Mouse (Mus musculus): ENCODE data around the gene Furin. TPM values are rescaled to one million over a fixed set of nuclear protein-coding genes. Genes with fewer than 3 reads are reported as not detected.
A peak's percentile ranks its signal among the peaks of the same experiment; 100 is the strongest.

Gene Furin
- total RNA-seq, 2 experiments from 2014 or later = 119 to 139 TPM

DNA sequence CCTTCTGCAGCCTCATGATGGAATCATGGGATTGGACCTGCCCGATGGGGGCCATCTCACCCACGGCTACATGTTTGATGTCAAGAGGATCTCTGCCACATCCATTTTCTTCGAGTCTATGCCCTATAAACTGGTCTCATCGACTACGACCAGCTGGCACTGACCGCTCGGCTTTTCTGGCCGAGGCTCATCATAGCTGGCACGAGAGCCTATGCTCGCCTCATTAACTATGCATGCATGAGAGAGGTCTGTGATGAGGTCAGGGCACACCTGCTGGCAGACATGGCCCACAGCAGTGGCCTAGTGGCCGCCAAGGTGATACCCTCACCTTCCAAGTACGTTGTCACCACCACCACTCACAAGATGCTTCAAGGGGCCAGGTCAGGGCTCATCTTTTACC is 24.4 kb upstream of the Furin start:
- intact Hi-C loops (cut with DNase I) = no loop called here
- DNase-seq = no peak

DNA sequence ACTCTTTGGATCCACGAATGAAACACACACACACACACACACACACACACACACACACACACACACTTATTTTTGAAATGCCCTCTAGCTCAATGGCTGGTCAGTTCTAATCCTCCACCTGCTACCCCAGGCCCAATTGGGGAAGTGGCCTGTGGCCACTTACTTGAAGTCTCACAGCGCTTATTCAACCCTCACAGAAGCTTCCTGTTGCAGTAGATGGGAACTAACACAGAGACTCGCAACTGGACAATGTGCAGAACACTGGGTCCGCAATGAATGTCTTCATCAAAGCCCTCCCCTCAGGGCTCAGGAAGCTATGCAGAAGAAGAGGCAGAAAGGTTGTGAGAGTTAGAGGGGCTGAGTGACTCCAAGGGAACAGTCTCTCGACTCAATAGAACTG is 22.5 kb upstream of the Furin start:
- intact Hi-C loops (cut with DNase I) = no loop called here
- no peak for DNase-seq

DNA sequence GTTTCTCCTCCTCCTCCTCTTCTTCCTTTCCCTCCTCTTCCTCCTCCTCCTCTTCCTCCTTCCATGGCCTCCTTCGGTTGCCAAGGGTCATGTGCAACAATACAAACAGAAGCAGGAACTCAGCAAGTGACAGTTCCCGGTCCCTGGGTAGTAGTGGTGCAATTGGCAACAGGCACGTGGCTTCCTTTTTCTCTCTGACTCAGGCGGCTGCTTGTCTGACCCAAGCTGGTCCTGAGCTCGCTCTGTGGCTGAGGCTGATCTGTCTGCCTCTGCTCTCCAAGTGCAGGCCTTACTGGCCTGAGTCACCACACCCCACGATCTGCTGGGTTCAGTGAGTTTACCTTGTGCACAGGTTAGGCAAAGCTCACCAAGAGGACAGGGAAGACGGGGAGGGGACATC is 21.1 kb upstream of the Furin start:
- intact Hi-C loops (cut with DNase I) = no loop called here
- DNase-seq = peak in 1 of 2 experiments; percentile 29

DNA sequence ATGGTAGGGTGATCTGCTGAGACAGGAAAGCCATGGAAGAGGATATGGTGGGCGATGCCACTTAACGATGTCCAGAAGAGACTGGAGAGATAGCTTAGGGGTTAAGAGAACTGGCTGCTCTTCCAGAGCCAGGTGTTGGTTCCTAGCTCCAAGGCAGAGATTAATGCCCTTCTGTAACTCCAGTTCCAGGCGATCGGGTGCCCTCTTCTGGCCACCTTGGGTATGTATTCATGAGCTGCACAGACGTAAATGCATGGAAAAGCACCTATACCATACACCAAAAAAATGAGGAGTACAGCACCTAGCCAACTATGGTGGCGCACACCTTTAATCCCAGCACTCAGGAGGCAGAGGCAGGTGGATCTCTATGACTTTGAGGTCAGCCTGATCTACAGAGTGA is 19.5 kb upstream of the Furin start:
- intact Hi-C loops (cut with DNase I) = no loop called here

DNA sequence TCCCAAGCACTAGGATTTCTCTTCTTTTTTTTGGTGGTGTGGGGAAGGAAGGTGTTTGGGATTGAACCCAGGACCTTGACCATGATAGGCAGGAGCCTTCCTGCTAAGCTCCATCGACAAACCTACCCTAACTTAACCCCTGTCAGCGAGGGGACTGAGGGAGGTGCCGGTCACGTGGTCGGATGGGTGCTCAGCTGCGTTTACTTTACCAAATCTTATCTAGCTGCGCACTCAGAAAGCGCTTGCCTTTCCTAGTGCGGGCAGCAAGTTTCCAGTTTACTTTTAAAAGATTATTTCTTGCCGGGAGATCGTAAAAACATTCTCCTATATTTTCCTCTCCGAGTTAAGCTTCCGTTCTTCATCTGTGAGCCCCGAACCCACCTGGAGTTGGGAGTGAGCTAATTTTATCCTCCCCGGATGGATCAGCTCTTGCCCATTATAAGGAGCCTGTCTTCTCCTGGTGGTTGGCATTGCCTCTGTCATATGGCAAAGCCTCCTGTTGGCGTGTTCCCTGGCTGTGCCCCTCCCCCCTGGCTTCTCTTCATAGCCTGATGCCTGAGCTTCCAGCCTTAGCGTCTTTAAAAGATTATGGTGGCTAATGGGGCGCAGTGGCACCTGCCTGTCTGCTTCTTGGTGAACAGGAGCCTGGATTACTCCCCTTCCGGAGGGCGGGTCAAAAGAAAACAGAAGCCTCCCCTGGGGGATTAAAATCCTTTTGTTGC is 17.7 kb upstream of the Furin start:
- DNase-seq = peak; percentile 66 to 67
- intact Hi-C loops (cut with DNase I) = no loop called here

More for the DNA sequence above, 19.5 kb upstream of the Furin start:
- DNase-seq = no peak

DNA sequence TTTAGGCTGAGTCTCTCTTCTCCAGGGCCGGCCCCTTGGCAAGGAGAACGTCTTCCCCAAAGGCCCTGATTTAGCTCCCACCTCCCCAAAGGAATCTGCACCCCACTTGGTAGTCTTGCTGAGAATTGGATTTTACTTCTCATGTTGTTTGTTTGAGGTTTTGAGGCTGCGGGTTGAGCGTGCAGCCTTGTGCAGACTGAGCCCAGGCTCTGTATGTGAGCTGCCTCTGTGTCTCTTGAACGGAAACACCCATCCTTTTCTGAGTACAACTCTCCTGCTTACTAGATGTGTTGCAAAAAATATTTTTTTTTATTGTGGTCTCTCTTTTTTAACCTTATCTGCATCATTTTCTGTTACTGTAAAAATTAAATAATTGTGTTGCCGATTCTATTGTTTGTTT is 16.3 kb upstream of the Furin start:
- intact Hi-C loops (cut with DNase I) = no loop called here

DNA sequence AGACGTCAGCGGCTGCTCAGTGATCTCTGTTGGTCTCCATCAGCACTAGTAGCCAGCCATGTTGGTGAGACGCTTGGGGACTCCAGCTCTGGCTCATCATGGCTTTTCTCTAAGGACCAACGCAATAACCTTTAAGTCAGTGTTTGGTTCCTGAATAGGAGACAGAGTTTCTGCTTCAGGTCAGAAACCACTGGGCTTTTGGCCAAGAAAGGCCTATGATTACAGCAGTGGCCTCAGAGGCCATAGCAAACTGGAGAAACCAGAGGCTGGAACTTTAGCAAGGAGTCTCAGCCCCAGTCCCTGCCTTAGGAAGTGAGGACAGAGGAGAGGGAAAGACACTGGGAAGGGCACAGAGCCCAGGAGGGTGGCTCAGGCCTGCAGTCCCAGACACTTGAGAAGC is 15.3 kb upstream of the Furin start:
- intact Hi-C loops (cut with DNase I) = no loop called here
- DNase-seq = peak in 1 of 2 experiments; percentile 30

More for the DNA sequence above, 16.3 kb upstream of the Furin start:
- DNase-seq = no peak

DNA sequence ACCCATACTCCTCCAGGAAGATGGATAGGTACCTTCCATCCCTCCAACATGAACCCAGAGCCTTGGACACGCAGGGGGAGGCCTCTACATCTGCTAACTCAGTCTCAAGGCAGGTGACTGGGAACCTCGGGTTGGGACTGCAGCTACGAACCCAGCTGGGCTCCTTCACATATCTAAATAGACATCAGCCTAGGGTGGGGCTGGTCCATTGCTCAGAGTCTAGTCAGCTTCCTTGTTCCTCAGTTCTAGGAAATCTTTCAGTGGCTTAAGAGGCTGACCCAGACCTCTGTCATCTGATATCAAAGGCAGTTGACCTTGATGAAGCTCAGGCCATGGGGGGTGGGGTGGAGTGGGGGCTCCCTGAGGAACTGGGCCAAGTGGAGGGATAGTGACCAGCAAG is 14.0 kb upstream of the Furin start:
- intact Hi-C loops (cut with DNase I) = no loop called here

DNA sequence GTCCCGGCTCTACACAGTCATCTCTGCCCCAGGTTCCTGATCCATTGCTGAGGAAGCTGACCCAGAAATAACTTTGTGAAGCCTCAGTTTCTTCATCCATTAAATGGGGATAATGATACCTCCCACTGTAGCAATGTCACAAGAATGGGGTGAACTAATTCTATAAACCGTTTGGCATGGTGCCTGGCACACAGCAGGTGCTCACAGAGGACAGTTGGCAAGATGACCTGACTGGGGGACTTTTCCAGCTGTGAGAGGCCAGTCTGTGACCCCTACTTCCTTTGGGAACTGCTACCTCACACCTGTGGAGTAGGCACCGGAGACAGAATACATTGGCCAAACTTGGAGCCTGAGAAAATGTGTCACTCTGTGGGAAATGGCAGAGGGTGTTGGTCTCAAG is 12.8 kb upstream of the Furin start:
- DNase-seq = no peak
- intact Hi-C loops (cut with DNase I) = no loop called here

More for the DNA sequence above, 14.0 kb upstream of the Furin start:
- no peak for DNase-seq

DNA sequence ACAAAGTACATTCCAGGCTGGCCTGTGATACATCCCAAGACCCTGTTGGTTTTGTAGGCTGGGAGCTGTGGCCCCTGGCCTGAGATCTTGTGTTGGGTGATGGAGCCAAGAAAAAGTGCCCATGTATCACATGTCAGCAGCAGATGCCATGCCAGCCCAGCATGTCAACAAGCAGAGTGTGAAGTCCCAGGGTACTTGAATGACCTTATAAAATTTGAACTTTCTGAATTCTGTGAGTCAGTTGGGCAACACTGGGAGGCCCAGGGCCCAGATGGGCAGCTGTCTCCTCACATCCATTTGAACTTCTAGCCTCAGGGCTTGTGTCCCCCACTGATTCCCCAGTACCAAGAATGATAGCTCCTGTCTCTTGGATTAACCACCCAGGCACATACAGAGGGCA is 12.4 kb upstream of the Furin start:
- intact Hi-C loops (cut with DNase I) = no loop called here
- DNase-seq = no peak

DNA sequence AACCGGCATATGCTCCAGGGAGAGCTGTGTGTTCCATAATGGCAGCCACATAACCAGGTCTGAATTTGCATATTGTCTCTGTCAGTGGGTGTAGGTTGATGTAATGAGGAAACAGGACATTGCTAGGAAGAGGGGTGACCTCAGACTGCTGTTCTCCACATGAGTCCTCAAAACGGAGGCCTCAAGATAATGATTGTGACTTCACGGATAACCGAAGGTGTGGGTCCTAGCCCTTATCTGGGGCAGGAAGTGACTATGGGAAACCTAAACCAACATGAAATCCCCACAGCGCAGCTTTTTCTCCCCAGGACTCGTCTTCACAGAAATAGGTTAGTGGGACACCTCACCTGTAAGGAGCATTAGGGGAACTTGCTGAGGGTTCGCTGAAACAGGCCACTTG is 11.7 kb upstream of the Furin start:
- intact Hi-C loops (cut with DNase I) = no loop called here
- DNase-seq = no peak

DNA sequence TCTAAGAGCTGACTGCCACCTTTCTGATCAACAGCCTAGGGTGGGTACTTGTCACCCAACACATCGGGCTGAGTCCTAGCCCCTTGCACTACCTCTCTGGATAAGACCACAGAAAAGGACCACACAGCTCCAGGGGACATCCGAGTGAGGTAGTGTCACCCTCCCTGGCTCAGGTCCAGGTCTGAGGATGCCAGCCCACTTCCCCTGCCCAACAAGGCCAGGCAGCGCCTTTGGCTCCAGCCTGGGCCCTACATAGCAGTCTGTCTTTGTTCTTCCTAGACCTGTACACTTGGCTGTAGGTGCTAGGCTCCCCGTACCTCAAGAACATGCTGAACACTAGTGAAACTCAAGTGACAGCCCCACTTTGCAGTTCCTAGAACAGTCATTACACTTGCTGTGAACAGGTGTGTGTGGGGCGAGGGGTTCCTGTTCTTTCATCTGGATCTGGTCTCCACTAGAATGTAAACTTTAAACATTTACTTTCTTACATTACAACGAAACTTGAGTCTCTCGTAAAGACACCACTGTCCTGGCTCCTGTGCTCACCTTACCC is 9.1 kb upstream of the Furin start:
- intact Hi-C loops (cut with DNase I) = no loop called here
- no peak for DNase-seq

DNA sequence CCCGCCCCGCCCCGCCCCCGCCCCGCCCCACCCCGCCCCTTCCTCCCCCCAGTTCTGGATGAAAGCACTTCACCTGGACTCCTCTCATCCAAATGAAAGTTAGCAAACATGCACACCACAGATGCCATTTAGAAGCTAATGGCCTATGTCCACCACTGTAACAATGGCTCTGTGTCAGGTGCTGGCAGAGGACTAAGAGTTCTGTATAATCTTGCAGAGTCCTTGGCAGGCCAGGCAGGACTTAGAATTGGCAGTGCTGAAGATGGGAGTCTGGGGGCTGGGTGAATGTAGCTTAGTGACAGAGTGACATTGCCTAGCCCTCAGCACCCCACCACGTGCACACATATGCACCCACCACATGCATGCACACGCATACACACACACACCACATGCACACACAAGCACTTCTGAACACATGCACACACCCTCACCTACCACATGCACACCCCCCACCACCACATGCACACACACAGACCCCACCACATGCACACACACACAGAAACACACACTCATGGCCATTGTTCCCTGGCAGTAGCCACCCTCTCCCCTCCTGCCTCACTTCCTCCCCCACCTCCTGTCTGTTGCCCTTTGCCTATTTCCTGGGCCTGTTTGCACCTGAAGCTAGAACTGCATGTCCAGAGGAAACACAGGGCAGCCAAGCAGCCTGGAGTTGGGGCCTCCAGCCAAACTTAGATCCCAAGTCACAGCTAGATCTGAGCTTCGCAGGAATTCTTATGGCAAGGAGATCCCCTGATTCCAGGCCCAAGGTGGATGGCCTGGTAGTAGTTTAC is 8.5 kb upstream of the Furin start:
- peak in 1 of 2 experiments; percentile 58 for DNase-seq

DNA sequence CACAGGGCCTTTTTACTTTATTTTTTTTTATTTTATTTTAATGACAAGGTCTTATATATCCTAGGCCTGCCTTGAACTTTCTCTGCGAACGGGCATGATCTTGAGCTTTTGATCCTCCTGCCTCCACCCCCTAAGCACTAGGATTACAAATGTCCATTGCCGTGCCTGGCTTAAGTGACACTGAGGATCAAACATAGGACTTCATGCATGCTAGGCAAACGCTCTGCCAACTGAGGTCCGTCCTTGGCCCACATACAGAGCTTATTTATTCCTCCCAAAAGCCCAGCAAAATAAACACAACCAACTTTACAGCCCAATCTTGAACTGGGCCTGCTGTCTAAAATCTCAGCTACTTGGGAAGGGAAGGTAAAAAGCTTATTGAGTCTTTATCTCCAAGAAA is 7.5 kb upstream of the Furin start:
- intact Hi-C loops (cut with DNase I) = no loop called here
- DNase-seq = no peak

More for the DNA sequence above, 8.5 kb upstream of the Furin start:
- intact Hi-C loops (cut with DNase I) = no loop called here

DNA sequence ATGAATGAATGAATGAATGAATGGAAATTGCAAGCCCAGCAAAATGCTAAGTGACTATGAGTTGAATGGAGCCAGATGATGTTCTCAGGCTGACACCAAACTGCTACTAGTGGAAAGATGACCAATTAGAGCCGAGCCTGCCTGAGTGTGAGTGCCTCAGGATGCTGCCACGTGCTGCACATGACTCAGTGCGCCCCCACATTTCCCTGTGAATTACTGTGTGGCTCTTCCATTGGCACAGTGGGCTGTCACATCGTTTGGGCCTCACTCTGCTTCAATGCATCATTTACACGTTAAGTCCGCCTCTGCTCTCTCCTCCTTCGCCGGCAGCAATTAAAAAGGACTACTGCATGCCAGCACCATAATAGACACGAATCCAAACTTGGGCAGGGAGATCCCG is 7.0 kb upstream of the Furin start:
- intact Hi-C loops (cut with DNase I) = no loop called here

DNA sequence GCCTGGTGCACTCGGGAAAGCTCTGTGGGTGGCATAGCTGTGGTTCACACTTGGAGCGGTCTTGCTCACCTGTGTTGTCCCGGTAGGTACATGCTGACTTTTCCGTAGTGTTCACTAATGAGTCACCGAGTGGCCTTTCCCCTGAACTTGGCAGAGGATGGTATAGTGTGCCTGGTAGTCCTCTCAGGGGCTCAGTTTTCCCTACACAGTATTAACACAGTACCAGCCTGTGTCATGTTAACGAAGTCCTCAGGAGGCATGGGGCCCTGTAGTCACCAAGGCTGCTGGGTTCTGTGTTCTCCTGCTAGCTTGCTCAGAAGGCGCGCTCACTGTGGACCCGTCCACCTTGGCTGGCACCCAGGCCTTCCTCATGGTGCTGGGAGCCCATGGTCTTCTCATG is 5.1 kb upstream of the Furin start:
- intact Hi-C loops (cut with DNase I) = no loop called here
- no peak for DNase-seq

More for the DNA sequence above, 7.0 kb upstream of the Furin start:
- no peak for DNase-seq

DNA sequence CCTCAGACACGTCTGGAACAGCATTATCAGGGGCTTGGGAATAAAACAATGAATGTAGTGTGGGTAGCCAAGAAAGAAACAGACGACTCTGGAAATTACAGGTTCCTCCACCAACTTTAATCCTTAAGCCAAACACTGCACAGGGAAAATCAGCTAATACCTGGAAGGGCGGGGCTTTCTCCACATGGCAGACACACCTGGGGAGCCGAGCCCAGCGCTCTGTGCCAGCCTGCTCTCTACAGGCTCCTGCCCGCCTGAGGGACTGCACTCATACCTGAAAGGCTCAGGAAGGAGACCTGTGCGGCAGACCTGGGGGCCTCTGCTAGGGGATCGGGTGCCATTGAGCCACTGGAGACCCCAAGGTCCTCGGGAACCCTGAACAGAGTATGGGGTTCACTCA is 2.5 kb upstream of the Furin start:
- no peak for DNase-seq
- intact Hi-C loops (cut with DNase I) = no loop called here

DNA sequence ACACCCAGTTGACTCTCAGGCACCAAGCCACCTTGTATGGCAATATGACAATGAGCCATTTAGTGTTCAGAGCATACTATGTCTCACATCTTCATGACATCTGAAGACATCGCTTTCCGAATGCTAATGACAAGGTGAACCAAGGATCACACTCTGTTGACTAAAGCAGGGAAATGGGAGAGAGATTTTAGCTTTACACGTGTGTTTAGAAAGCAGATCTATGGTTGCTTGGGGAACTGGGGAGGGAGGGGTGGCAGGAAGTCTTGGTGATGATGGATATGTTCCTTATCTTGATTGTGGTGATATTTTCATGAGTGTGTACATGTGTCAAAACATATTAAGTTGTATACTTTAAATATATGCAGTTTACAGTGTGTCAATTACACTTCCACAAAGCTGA is 950 bp upstream of the Furin start:
- intact Hi-C loops (cut with DNase I) = no loop called here
- no peak for DNase-seq

DNA sequence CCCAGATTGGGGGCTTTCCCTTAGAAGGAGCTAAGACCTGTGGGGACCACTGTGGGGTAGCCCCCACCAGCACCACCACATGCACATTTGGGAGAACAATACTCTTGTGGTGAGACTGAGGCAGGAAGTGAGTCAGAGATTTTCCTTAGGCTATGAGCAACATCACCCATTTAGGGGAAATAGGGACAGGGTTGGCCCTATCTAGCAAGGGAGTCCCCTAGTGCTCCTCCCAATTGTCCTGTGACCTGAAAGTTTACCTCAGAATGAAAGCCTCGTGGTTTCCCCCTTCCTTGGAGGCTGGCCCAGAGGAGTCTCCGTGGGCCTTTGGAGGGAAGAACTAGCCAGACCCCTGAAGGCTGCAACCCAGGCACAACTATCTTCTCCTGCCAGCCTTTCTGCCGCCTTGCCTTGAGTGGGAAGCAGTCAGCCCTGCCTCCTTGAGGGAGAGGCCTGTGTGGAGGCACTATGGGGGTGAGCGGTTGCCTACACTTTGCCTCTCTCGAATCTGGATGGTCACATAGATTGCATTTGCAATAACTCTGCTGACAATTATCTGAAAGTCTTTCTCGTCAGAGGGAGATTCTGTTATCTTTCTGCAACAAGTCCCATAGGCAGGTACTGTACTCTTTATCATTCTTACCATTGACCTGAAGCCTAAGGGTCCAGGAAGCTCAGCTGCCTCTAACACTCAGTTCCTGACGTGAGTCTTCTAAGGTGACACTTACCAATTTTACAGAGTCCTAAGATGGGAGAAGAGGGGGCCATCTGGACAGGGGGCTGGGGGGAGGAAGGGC is 938 bp downstream of the Furin start:
- DNase-seq = peak; percentile 45 to 50
- intact Hi-C loops (cut with DNase I) = no loop called here

DNA sequence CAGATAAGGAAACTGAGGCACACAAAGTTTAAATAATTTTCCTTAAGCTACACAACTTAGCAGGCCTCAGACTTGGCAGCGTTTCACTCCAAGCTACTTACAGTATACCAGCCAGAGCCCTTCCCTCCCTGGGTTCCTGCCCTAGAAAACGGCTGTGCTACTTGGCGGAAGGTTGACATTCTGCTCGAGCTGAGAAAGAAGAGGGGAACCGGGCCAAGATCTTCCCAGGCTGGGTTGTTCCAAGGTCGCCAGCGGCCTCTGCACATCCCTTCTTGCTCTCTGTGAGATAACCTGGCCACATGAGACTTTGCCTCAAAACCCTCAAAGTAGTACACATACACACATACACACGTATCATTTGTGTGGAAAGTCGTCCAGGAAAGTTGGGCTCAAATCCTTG is 1.7 kb downstream of the Furin start:
- intact Hi-C loops (cut with DNase I) = loop anchor here (2.0 kb wide), 1 partner anchor 17 kb away; the partner anchor contains the start of gene Fes
- DNase-seq = peak; percentile 90 to 91

Measured in heart, postnatal 10 days (tissue).